In the genomic region with DNA sequence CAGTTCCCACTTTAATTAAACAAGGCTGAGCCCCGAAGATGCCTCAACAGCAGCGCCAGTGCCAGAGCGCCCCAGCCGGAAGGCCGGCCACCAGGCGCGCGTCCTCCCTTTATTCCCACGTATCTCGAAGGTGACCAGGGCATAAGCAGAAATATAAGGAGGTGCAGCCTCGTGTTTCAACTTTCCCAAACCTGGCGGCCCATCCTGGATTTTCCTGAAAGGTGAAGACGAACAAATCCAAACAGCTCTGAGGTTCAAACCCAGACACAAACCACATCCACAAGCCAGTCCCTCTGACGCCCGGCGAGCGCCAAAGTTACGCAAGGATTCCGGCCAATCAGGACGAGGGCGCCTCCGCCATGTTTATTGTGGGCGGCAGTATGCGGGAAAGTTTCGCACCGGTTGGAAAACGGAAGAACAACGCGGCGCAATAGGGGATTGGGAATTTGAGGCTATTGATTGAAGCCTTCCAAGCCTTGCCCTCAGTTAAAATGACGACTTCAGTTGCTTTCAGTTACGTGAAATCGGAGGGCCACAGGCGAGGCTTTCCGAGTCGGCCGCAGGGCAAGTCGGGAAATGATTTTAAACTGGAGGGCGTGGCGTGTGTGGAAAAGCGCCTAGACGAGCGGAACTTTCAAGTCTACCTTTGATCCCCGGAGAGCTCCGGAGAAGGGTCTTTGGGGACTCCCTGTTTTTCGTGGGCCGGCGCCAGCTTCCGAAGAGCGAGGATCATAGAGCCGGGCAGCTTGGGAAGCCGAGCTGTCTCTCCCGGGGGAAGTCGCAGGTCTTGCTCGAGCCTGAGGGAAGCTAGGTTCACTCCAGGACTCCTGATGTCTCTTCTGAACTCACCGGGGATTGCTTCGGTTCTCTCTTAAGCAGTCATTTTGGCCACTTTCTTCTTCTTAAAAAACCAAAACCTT, we compare ENCODE assay signal across 8 mouse cellular contexts. TPM values are rescaled to one million over a fixed set of nuclear protein-coding genes. Genes with fewer than 3 reads are reported as not detected.
A peak's percentile ranks its signal among the peaks of the same experiment; 100 is the strongest.
DNase-seq lines count a peak whose midpoint lies in the region; ATAC-seq and TF ChIP-seq lines count a peak whose summit lies in the region.

TSS of gene Dars2 (minus strand) at position 307 of the 920 bp plus-strand sequence.
TSS of gene Cenpl (plus strand) at position 362 of the 920 bp plus-strand sequence.

- WGBS in forebrain, embryonic 16.5 days, result under 1% methylated on average over 57 of the region's 57 CpGs
- WGBS in lung, embryonic 14.5 days, result under 1% methylated on average over 57 of the region's 57 CpGs
- WGBS in olfactory bulb, adult 2 months, result under 1% methylated on average over 57 of the region's 57 CpGs
- WGBS in thymus, adult 2 months, result under 1% methylated on average over 57 of the region's 57 CpGs

- no peaks in the 10 kb centered on the region for H3K27me3 ChIP-seq in G1E (ENCODE audit: insufficient read depth, low read length)
- no peaks in the 10 kb centered on the region for H3K27me3 ChIP-seq in forebrain, embryonic 16.5 days (replicated peaks; ENCODE audit: control insufficient read depth, insufficient read depth, low read length)
- H3K27me3 ChIP-seq in lung, embryonic 14.5 days (ENCODE audit: insufficient read depth, low read length), result no peaks in the 10 kb centered on the region
- no peaks in the 10 kb centered on the region for H3K27me3 ChIP-seq in thymus, adult 2 months (ENCODE audit: control insufficient read depth, insufficient read depth, low read length)

- peak; percentile 79 for DNase-seq in G1E (ENCODE audit: low spot score)
- DNase-seq in cerebellum, adult 18-20 months, result peak; percentile 95 to 98
- peak; percentile 95 to 96 for DNase-seq in heart, postnatal 36 days
- peak; percentile 95 to 98 for DNase-seq in layer of hippocampus, adult 2 months (ENCODE audit: low spot score in 2 of 2)
- peak; percentile 99 for DNase-seq in lung, embryonic 14.5 days
- peak; percentile 92 for DNase-seq in thymus, adult 2 months

- peak within 1 kb of the TSS; percentile 74 for H3K4me3 ChIP-seq in G1E (ENCODE audit: low read depth, low read length)
- H3K4me3 ChIP-seq in forebrain, embryonic 16.5 days (replicated peaks; ENCODE audit: low read length), result peak within 1 kb of the TSS; percentile 90
- H3K4me3 ChIP-seq in layer of hippocampus, adult 2 months, result peak within 1 kb of the TSS; percentile 72
- H3K4me3 ChIP-seq in lung, embryonic 14.5 days (ENCODE audit: low read depth, low read length), result peak within 1 kb of the TSS; percentile 67
- H3K4me3 ChIP-seq in olfactory bulb, adult 2 months (ENCODE audit: insufficient read depth, low read depth, low read length), result peak within 1 kb of the TSS; percentile 74
- peak within 1 kb of the TSS; percentile 93 for H3K4me3 ChIP-seq in thymus, adult 2 months (ENCODE audit: control insufficient read depth, insufficient read depth, low read length)

- H3K4me2 ChIP-seq in forebrain, embryonic 16.5 days (ENCODE audit: low read length), result peak within 1 kb of the TSS; percentile 92
- H3K4me2 ChIP-seq in lung, embryonic 14.5 days, result peak within 1 kb of the TSS; percentile 90

- TF ChIP-seq POLR2A in olfactory bulb, adult 2 months (IDR thresholded peaks at IDR 0.05; ENCODE audit: insufficient read depth, low read depth, low read length), result 0 out of 2 replicates have a peak, but pooled peaks have one; percentile 26
- peak; percentile 68 for TF ChIP-seq POLR2A in thymus, adult 2 months (IDR thresholded peaks at IDR 0.05; ENCODE audit: control insufficient read depth, extremely low read depth, insufficient read depth, low read length, poor library complexity)

- intact Hi-C loops in heart, postnatal 36 days (cut with DNase I), result loop anchor here (2.0 to 5.0 kb wide), 2 partner anchors 36 to 62 kb away; partner anchors contain the start of genes Klhl20 and Zbtb37

- peak within 1 kb of the TSS; percentile 31 for H3K27ac ChIP-seq in forebrain, embryonic 16.5 days (ENCODE audit: low read length)
- H3K27ac ChIP-seq in layer of hippocampus, adult 2 months, result peak within 1 kb of the TSS; percentile 91
- H3K27ac ChIP-seq in lung, embryonic 14.5 days (ENCODE audit: low read depth), result peak within 1 kb of the TSS; percentile 67
- 0 out of 2 replicates have a peak within 1 kb of the TSS, but pooled peaks have one; percentile 63 for H3K27ac ChIP-seq in olfactory bulb, adult 2 months (ENCODE audit: insufficient read depth, low read depth, low read length)
- H3K27ac ChIP-seq in thymus, adult 2 months (ENCODE audit: control insufficient read depth, insufficient read depth, low read length), result peak within 1 kb of the TSS; percentile 52

- H3K9ac ChIP-seq in forebrain, embryonic 16.5 days (replicated peaks; ENCODE audit: low read depth, low read length), result peak within 1 kb of the TSS; percentile 82
- H3K9ac ChIP-seq in lung, embryonic 14.5 days, result peak within 1 kb of the TSS; percentile 78

- peaks cover 43% of the 10 kb centered on the region for H3K36me3 ChIP-seq in G1E (replicated peaks)
- H3K36me3 ChIP-seq in forebrain, embryonic 16.5 days (ENCODE audit: control insufficient read depth, insufficient read depth), result no peaks in the 10 kb centered on the region
- peaks cover 6% of the 10 kb centered on the region for H3K36me3 ChIP-seq in lung, embryonic 14.5 days (ENCODE audit: insufficient read depth)
- no peaks in the 10 kb centered on the region for H3K36me3 ChIP-seq in thymus, adult 2 months (ENCODE audit: control insufficient read depth, insufficient read depth, low read length)

- peaks cover 38% of the 10 kb centered on the region for H3K4me1 ChIP-seq in G1E (ENCODE audit: insufficient read depth, low read depth, low read length)
- peaks cover 36% of the 10 kb centered on the region for H3K4me1 ChIP-seq in forebrain, embryonic 16.5 days (replicated peaks; ENCODE audit: control insufficient read depth, insufficient read depth, low read length)
- peaks cover 9% of the 10 kb centered on the region; the same call in 1 of the 2 replicates for H3K4me1 ChIP-seq in lung, embryonic 14.5 days (ENCODE audit: insufficient read depth)
- H3K4me1 ChIP-seq in olfactory bulb, adult 2 months (ENCODE audit: control insufficient read depth, insufficient read depth, low read length), result peaks cover 3% of the 10 kb centered on the region; the same call in 1 of the 2 replicates
- peaks cover 25% of the 10 kb centered on the region for H3K4me1 ChIP-seq in thymus, adult 2 months (replicated peaks; ENCODE audit: control insufficient read depth, insufficient read depth, low read length)

- no peak for TF ChIP-seq CTCF in G1E (IDR thresholded peaks at IDR 0.05; ENCODE audit: low read depth, low read length)
- peak; percentile 52 for TF ChIP-seq CTCF in layer of hippocampus, adult 2 months (conservative IDR thresholded peaks at IDR 0.05)
- peak; percentile 17; the same call in 1 of the 2 replicates for TF ChIP-seq CTCF in lung, embryonic 14.5 days (IDR thresholded peaks at IDR 0.05; ENCODE audit: low read depth)
- no peak for TF ChIP-seq CTCF in olfactory bulb, adult 2 months (IDR thresholded peaks at IDR 0.05; ENCODE audit: insufficient read depth, low read depth, low read length)
- peak; percentile 37; the same call in 1 of the 2 replicates for TF ChIP-seq CTCF in thymus, adult 2 months (IDR thresholded peaks at IDR 0.05; ENCODE audit: borderline replicate concordance, control insufficient read depth, extremely low read depth, insufficient read depth, low read length, poor library complexity)

- ATAC-seq in G1E (ENCODE audit: extremely low read depth, insufficient number of reproducible peaks, low FRiP score, poor library complexity, severe bottlenecking), result peak; percentile 96
- ATAC-seq in forebrain, embryonic 16.5 days, result peak; percentile 98
- peak; percentile 98 for ATAC-seq in lung, embryonic 14.5 days (ENCODE audit: insufficient read depth)

- no peaks in the 10 kb centered on the region for H3K9me3 ChIP-seq in G1E (replicated peaks)
- H3K9me3 ChIP-seq in forebrain, embryonic 16.5 days (ENCODE audit: control insufficient read depth, low read length), result no peaks in the 10 kb centered on the region
- no peaks in the 10 kb centered on the region for H3K9me3 ChIP-seq in lung, embryonic 14.5 days (ENCODE audit: low read depth, low read length)

RNA-seq across cellular contexts. Expression of gene Dars2, which starts in this region (rescaled TPM):
- total RNA-seq in G1E (2014; fragmentation: Nextera tagmentation), result 35.2 and 41.1 TPM in 2 replicates
- 36.2 and 39.1 TPM in 2 replicates for total RNA-seq in G1E (2017)
- 3.8 and 4.3 TPM in 2 replicates for polyA plus RNA-seq in G1E (2012)
- 34.8 and 37.6 TPM in 2 replicates for polyA plus RNA-seq in forebrain, embryonic 16.5 days (2015; fragmentation: Nextera tagmentation; extraction: Ambion mirVana)
- 10 to 100 TPM; 23.8 to 25.5 TPM for total RNA-seq in heart, postnatal 36 days (2021)
- 10 to 100 TPM; 24.1 to 25.0 TPM for total RNA-seq in layer of hippocampus, adult 2 months (2021)
- 37.0 and 42.4 TPM in 2 replicates for polyA plus RNA-seq in lung, embryonic 14.5 days (2014; fragmentation: Nextera tagmentation; extraction: Ambion mirVana)
- polyA plus RNA-seq in olfactory bulb, adult 2 months (2012; ENCODE audit: insufficient read depth, insufficient read length, low replicate concordance, missing spikeins), result not detected in 2 replicates
- 11.1 and 13.6 TPM in 2 replicates for polyA plus RNA-seq in thymus, adult 2 months (2012; rRNA removed)

RNA-seq across cellular contexts. Expression of gene Cenpl, which starts in this region (rescaled TPM):
- total RNA-seq in G1E (2014; fragmentation: Nextera tagmentation) (19.3 and 20.6 TPM in 2 replicates), G1E (2017) (4.5 and 6.4 TPM in 2 replicates)
- 8.6 and 9.0 TPM in 2 replicates for polyA plus RNA-seq in G1E (2012)
- 17.1 and 17.7 TPM in 2 replicates for polyA plus RNA-seq in forebrain, embryonic 16.5 days (2015; fragmentation: Nextera tagmentation; extraction: Ambion mirVana)
- total RNA-seq in heart, postnatal 36 days (2021), result 1 to 10 TPM in 1 of 2 experiments, under 1 TPM in 1; 0.83 to 1.7 TPM
- 1 to 10 TPM; 1.3 to 1.8 TPM for total RNA-seq in layer of hippocampus, adult 2 months (2021)
- 35.9 and 38.0 TPM in 2 replicates for polyA plus RNA-seq in lung, embryonic 14.5 days (2014; fragmentation: Nextera tagmentation; extraction: Ambion mirVana)
- polyA plus RNA-seq in olfactory bulb, adult 2 months (2012; ENCODE audit: insufficient read depth, insufficient read length, low replicate concordance, missing spikeins), result not detected in 2 replicates
- 9.5 and 10.2 TPM in 2 replicates for polyA plus RNA-seq in thymus, adult 2 months (2012; rRNA removed)

Comparison
In these comparisons a context has a peak if more than half of its experiments do, and no peak if none do; other contexts are left out.
1. Peak in every context shown above with its lines: DNase-seq, ATAC-seq, H3K4me3 ChIP-seq and H3K27ac ChIP-seq.
2. CTCF ChIP-seq: peak in layer of hippocampus, adult 2 months (single experiment), lung, embryonic 14.5 days (single experiment) and thymus, adult 2 months (single experiment); none in G1E (single experiment) and olfactory bulb, adult 2 months (single experiment).
3. H3K27ac ChIP-seq: peak in every context shown above with its lines; median percentile 91 in layer of hippocampus, adult 2 months; 67 in lung, embryonic 14.5 days; 63 in olfactory bulb, adult 2 months; 52 in thymus, adult 2 months; 31 in forebrain, embryonic 16.5 days.